In the genomic region with DNA sequence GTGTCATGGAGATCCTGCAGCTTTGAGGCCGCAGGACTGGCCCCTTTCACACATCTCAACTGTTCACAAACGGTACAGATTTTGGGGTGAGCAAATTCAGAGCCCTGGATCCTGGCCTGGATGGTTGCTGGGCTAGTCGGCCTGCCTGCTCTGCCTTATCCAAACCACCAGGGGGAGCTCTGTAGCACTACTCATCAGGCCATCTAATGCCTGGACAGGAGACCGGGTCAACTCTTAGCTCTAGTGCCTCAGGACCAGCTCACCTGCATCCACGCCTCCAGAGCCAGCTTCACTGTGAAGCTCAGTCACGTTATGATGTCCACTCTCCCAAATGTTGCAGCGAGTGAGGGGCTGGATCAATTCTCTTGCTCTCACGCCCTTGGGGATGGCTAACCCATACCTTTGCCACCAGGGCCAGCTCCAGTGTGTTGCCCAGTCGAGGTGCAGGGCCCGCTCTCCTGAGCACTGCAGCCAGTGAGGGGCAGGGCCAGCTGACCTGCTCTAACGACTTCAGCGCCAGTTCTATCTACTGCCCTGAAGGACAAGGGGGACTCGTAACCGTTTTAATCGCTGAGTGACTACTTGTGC, we compare ENCODE assay signal across 8 mouse cellular contexts.
DNase-seq lines count a peak whose midpoint lies in the region; ATAC-seq lines count a peak whose summit lies in the region.

No protein-coding gene starts in this region.

- 52% methylated on average over 15 of the region's 15 CpGs for WGBS in kidney, embryonic 16.5 days
- WGBS in liver, embryonic 12.5 days (ENCODE audit: insufficient replicate concordance) = 43% methylated on average over 15 of the region's 15 CpGs

- no peaks in the 10 kb centered on the region for H3K27me3 ChIP-seq in kidney, embryonic 16.5 days (ENCODE audit: insufficient read depth, low read length)
- no peaks in the 10 kb centered on the region for H3K27me3 ChIP-seq in liver, embryonic 12.5 days (replicated peaks)

- peak; percentile 74 for DNase-seq in CD4-positive, CD25-positive, alpha-beta regulatory T cell, adult 2 months (ENCODE audit: low read depth, low spot score)
- peak; percentile 50 to 52 for DNase-seq in adrenal gland, adult 18-20 months (ENCODE audit: low spot score in 2 of 2)
- peak; percentile 85 for DNase-seq in embryo, embryonic 10.5 days (ENCODE audit: low spot score)
- DNase-seq in heart, adult 18-20 months = peak; percentile 30 to 68
- peak; percentile 35 for DNase-seq in thymus, postnatal 25 days

- H3K9me3 ChIP-seq in kidney, embryonic 16.5 days (ENCODE audit: low read length) = no peaks in the 10 kb centered on the region
- H3K9me3 ChIP-seq in liver, embryonic 12.5 days (replicated peaks) = no peaks in the 10 kb centered on the region

- H3K4me2 ChIP-seq in kidney, embryonic 16.5 days (replicated peaks; ENCODE audit: low read depth, low read length) = no peak overlapping the region
- H3K4me2 ChIP-seq in liver, embryonic 12.5 days = no peak overlapping the region

- no peak overlapping the region for H3K27ac ChIP-seq in kidney, embryonic 16.5 days (ENCODE audit: low read length)
- no peak overlapping the region for H3K27ac ChIP-seq in liver, embryonic 12.5 days

- no peak overlapping the region for H3K4me3 ChIP-seq in kidney, embryonic 16.5 days (ENCODE audit: low read length)
- H3K4me3 ChIP-seq in liver, embryonic 12.5 days = no peak overlapping the region

- ATAC-seq in kidney, embryonic 16.5 days (ENCODE audit: low FRiP score, low TSS enrichment) = peak; percentile 69
- 0 out of 2 replicates have a peak, but pooled peaks have one; percentile 44 for ATAC-seq in liver, embryonic 12.5 days
- ATAC-seq in neutrophil, adult 5-6 weeks (ENCODE audit: extremely low read depth, insufficient number of reproducible peaks, low FRiP score, poor library complexity, severe bottlenecking) = peak; percentile 59; the same call in 1 of the 2 replicates

- H3K36me3 ChIP-seq in kidney, embryonic 16.5 days (ENCODE audit: insufficient read depth, low read length) = no peaks in the 10 kb centered on the region
- no peaks in the 10 kb centered on the region for H3K36me3 ChIP-seq in liver, embryonic 12.5 days

- no peaks in the 10 kb centered on the region for H3K4me1 ChIP-seq in kidney, embryonic 16.5 days (ENCODE audit: insufficient read depth, low read length)
- no peaks in the 10 kb centered on the region for H3K4me1 ChIP-seq in liver, embryonic 12.5 days

- no peak overlapping the region for H3K9ac ChIP-seq in kidney, embryonic 16.5 days (replicated peaks; ENCODE audit: low read length)
- no peak overlapping the region for H3K9ac ChIP-seq in liver, embryonic 12.5 days

Comparison
In these comparisons a context has a peak if more than half of its experiments do, and no peak if none do; other contexts are left out.
1. DNase-seq: peak in every context shown above with its lines; median percentile 85 in embryo, embryonic 10.5 days; 74 in CD4-positive, CD25-positive, alpha-beta regulatory T cell, adult 2 months; 51 in adrenal gland, adult 18-20 months; 49 in heart, adult 18-20 months; 35 in thymus, postnatal 25 days.